Mouse (Mus musculus) thymus, adult 2 months (tissue): ENCODE results near the gene Nelfb.

Source experiments
- CTCF ChIP-seq: fragments of 200-500 bp; IDR thresholded peaks from 2 replicates; pipeline ENCODE4 v1.5.1; 2012; ENCODE audit warnings: mild to moderate bottlenecking, control low read depth, low read length, moderate library complexity, borderline replicate concordance; ENCODE audit not compliant: control insufficient read depth, poor library complexity, insufficient read depth; ENCODE audit errors: extremely low read depth
- POLR2A ChIP-seq: fragments of 200-500 bp; IDR thresholded peaks from 2 replicates; pipeline ENCODE4 v1.6.1; 2012; ENCODE audit warnings: mild to moderate bottlenecking, low read length, control low read depth, moderate library complexity; ENCODE audit not compliant: control insufficient read depth, poor library complexity, insufficient read depth; ENCODE audit errors: extremely low read depth

GRCm38 (mm10) chr2:25157655-25158054 lies 53.6 kb downstream of the Nelfb start:
- TF ChIP-seq POLR2A (no peak), CTCF (no peak)
